Mouse (Mus musculus) ES-E14 (cell line): ENCODE results near the gene Fgfr1op. TPM values are rescaled to one million over a fixed set of nuclear protein-coding genes. Genes with fewer than 3 reads are reported as not detected.

Experiments
- DNase-seq: peaks from one replicate; pipeline ENCODE4 v3.0.0-alpha.2; 2013; ENCODE audit warnings: low read depth, low spot score
- H3K27ac ChIP-seq: 2 replicates; pipeline ENCODE4 v1.5.1; 2012; ENCODE audit warnings: low read depth, mild to moderate bottlenecking, low read length, moderate library complexity, mixed read lengths; ENCODE audit not compliant: poor library complexity, insufficient read depth, severe bottlenecking
- H3K36me3 ChIP-seq: 2 replicates; pipeline ENCODE4 v1.6.1; 2012; ENCODE audit warnings: mild to moderate bottlenecking, low read length, moderate library complexity, mixed read lengths; ENCODE audit not compliant: control insufficient read depth, poor library complexity, insufficient read depth, severe bottlenecking
- H3K4me1 ChIP-seq, 2 experiments: fragments of 150-350 bp in 1 of 2; sonication (generic) in 1 of 2; 2 replicates each; pipeline ENCODE4 v1.6.1; 2012; ENCODE audit warnings: low read length in 2 of 2, mild to moderate bottlenecking in 1 of 2, mixed read lengths in 1 of 2; ENCODE audit not compliant: control insufficient read depth in 2 of 2, insufficient read depth in 2 of 2, poor library complexity in 1 of 2
- H3K4me3 ChIP-seq, 2 experiments: fragments of 150-350 bp in 1 of 2; sonication (generic) in 1 of 2; 2 replicates each; pipeline ENCODE4 v1.5.1; 2012; ENCODE audit warnings: low read length in 2 of 2, low read depth in 1 of 2, mild to moderate bottlenecking in 1 of 2, mixed read lengths in 1 of 2; ENCODE audit not compliant: insufficient read depth in 1 of 2, poor library complexity in 1 of 2, severe bottlenecking in 1 of 2
- H3K9ac ChIP-seq: 2 replicates; pipeline ENCODE4 v1.6.1; 2012; ENCODE audit warnings: low read depth, mild to moderate bottlenecking, low read length, mixed read lengths; ENCODE audit not compliant: poor library complexity, insufficient read depth, severe bottlenecking
- H3K9me3 ChIP-seq: fragments of 150-350 bp; sonication (generic); 2 replicates; pipeline ENCODE4 v1.6.1; 2012; ENCODE audit warnings: low read depth, mild to moderate bottlenecking, low read length; ENCODE audit not compliant: control insufficient read depth, insufficient read depth
- CHD2 ChIP-seq: IDR thresholded peaks from 2 replicates; pipeline ENCODE4 v1.6.1; 2014; ENCODE audit warnings: mild to moderate bottlenecking, low read depth, low read length, inconsistent platforms
- HCFC1 ChIP-seq: IDR thresholded peaks from 2 replicates; pipeline ENCODE4 v1.6.1; 2012; ENCODE audit warnings: low read length, inconsistent platforms, borderline replicate concordance; ENCODE audit not compliant: insufficient read depth
- MAFK ChIP-seq: IDR thresholded peaks from 2 replicates; pipeline ENCODE4 v1.6.1; 2014; ENCODE audit warnings: mild to moderate bottlenecking, low read depth, low read length, inconsistent platforms; ENCODE audit not compliant: insufficient read depth
- ZC3H11A ChIP-seq: IDR thresholded peaks from 2 replicates; pipeline ENCODE4 v1.6.1; 2012; ENCODE audit warnings: low read depth, mild to moderate bottlenecking, inconsistent platforms, low read length, borderline replicate concordance
- ZNF384 ChIP-seq: IDR thresholded peaks from 2 replicates; pipeline ENCODE4 v1.6.1; 2012; ENCODE audit warnings: low read depth, low read length, inconsistent platforms
- in situ Hi-C, 2 experiments: fragments of 600-800 bp; cut with MboI; formaldehyde crosslinking; loops; one replicate each; pipeline ENCODE4 v1.15.1; 2025; ENCODE audit warnings: low sequenced_read_pairs in 2 of 2, inconsistent platforms in 1 of 2; ENCODE audit not compliant: unreplicated experiment in 2 of 2
- total RNA-seq: library from RNA; depleted of rRNA; stranded (reverse); fragments of 300-350 nt; gene quantifications from 2 replicates; pipeline ENCODE4 v1.2.3, GENCODE M21; 2012

The Fgfr1op gene
- total RNA-seq, 1 experiment: 32.8 TPM

DNA sequence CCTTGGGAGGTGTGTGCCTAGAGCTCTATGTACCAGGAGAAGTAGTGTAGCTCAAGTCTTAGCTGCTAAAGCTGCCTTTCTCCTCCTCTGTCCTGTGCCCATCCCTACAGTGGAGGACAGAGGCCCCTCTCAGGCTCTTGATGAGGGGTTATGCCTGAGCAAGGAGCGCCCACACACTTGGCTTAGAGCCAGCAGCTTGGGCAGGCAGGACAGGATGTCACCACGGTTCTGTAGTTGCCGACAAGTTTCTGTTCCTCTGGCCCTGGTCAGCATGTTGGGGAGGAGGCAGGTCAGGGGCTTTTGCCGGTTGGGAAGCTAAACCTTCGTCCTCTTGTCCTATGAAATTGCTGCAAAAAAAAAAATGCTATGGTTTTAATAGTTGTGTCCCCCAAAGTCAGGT, 66.8 kb downstream of the Fgfr1op start:
- no peak for TF ChIP-seq HCFC1
- no peak for TF ChIP-seq ZNF384
- TF ChIP-seq ZC3H11A: no peak
- no peak for TF ChIP-seq MAFK
- TF ChIP-seq CHD2: no peak

DNA sequence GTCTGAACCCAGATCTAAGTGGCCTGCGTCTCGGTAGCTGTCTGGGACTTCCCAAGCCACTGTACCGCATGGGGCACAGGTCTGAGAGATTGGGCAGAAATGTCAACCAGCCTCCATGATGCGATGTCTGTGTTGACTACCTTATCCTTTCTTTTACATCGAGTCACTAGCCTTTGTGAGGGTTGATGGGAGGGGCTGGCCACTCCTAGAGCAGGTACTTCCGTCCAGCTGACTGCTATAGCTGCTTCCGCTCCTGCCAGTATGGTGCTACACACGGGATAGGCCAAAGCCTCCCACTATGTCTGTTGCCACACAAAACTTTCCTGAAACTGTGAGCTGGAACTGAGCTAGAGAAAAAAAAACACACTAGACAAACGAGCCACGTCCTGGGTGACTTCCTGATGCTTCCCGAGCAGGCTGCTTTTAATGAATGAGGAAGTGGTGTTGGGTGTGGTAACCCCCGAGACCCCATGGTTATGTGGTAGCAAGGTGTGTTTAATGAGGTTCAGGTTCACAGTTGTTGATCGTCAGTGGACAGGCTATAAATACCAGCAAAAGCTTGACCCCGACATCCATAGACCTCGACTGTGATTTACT, 68.4 kb downstream of the Fgfr1op start:
- TF ChIP-seq HCFC1 (no peak), ZC3H11A (no peak), CHD2 (no peak), MAFK (no peak), ZNF384 (no peak)
- in situ Hi-C loops: no loop called here
- Histone ChIP-seq H3K27ac (no peak overlapping the region), H3K4me3 (no peak overlapping the region), H3K9me3 (no peaks in the 10 kb centered on the region), H3K4me1 (peaks cover 0 to 8% of the 10 kb centered on the region in 2 experiments; a peak in 2 of 4 replicates), H3K9ac (no peak overlapping the region), H3K36me3 (no peaks in the 10 kb centered on the region)
- DNase-seq: no peak

More for the DNA sequence above, 66.8 kb downstream of the Fgfr1op start:
- Histone ChIP-seq H3K4me1 (peaks cover 0 to 8% of the 10 kb centered on the region in 2 experiments; a peak in 1 of 4 replicates), H3K36me3 (no peaks in the 10 kb centered on the region), H3K27ac (no peak overlapping the region), H3K4me3 (no peak overlapping the region), H3K9ac (no peak overlapping the region), H3K9me3 (no peaks in the 10 kb centered on the region)
- DNase-seq: no peak
- in situ Hi-C loops: no loop called here

DNA sequence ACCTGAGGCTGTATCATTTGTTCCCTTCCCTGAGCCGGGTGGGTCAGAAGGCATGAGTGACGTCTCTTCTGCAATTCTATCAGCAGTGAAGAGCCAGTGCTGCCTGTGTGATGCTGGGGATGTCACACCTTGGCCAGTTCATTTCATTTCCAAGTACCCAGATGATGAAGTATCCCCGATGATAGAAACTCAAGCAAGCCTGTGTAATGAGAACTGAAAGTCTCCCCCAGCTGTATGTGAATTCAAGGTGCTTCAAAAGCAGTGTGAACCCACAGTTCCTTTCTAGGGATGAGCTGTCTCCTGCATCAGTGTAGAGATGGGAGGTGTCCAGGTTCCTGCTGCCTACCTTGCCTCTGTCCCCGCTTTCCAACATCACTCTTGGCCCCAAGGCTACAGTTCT, 69.2 kb downstream of the Fgfr1op start:
- peaks cover 0 to 15% of the 10 kb centered on the region in 2 experiments; a peak in 2 of 4 replicates for H3K4me1 ChIP-seq
- in situ Hi-C loops: no loop called here
- TF ChIP-seq ZNF384 (no peak), CHD2 (no peak), MAFK (no peak), ZC3H11A (no peak), HCFC1 (no peak)
- no peaks in the 10 kb centered on the region for H3K9me3 ChIP-seq
- no peak for DNase-seq
- no peak overlapping the region for H3K9ac ChIP-seq
- no peak overlapping the region for H3K4me3 ChIP-seq
- H3K36me3 ChIP-seq: no peaks in the 10 kb centered on the region
- H3K27ac ChIP-seq: no peak overlapping the region

GRCm38 (mm10) chr17:8235743-8236142, 70.4 kb downstream of the Fgfr1op start, which contains the start of gene Ccr6:
Gene Ccr6, plus strand, starts transcription at chr17:8236043.
- in situ Hi-C loops: no loop called here
- H3K27ac ChIP-seq: no peak within 1 kb of the TSS
- DNase-seq: no peak
- TF ChIP-seq MAFK: no peak
- TF ChIP-seq CHD2: no peak
- no peak for TF ChIP-seq HCFC1
- no peak within 1 kb of the TSS for H3K4me3 ChIP-seq
- no peak within 1 kb of the TSS for H3K9ac ChIP-seq
- peaks cover 0 to 24% of the 10 kb centered on the region in 2 experiments; a peak in 2 of 4 replicates for H3K4me1 ChIP-seq
- H3K36me3 ChIP-seq: no peaks in the 10 kb centered on the region
- no peaks in the 10 kb centered on the region for H3K9me3 ChIP-seq
